Mouse (Mus musculus) liver, adult 2 months (tissue): ENCODE results near the gene Chd9.

Experiments used
- CTCF ChIP-seq: fragments of 200-500 bp; IDR thresholded peaks from 2 replicates; pipeline ENCODE4 v1.5.1; 2011; ENCODE audit warnings: low read depth, low read length, control low read depth
- POLR2A ChIP-seq: fragments of 200-500 bp; IDR thresholded peaks from 2 replicates; pipeline ENCODE4 v1.6.1; 2011; ENCODE audit warnings: low read length, control low read depth; ENCODE audit not compliant: insufficient read depth; ENCODE audit errors: extremely low read depth

GRCm38 (mm10) chr8:91034417-91034816 is 206.3 kb downstream of the Chd9 start:
- no peak for TF ChIP-seq CTCF
- no peak for TF ChIP-seq POLR2A
